Mouse (Mus musculus) MEL (cell line): ENCODE measurements around the gene She. TPM values are rescaled to one million over a fixed set of nuclear protein-coding genes. Genes with fewer than 3 reads are reported as not detected.

Experiments
- DNase-seq: peaks from one replicate; pipeline ENCODE4 v3.0.0; 2011; ENCODE audit warnings: low read depth, low spot score
- H3K27ac ChIP-seq: 2 replicates; pipeline ENCODE4 v1.5.1; 2012; ENCODE audit warnings: low read depth, mild to moderate bottlenecking, control low read depth, low read length, moderate library complexity; ENCODE audit not compliant: control insufficient read depth
- H3K27me3 ChIP-seq, 2 experiments: fragments of 150-350 bp in 1 of 2; sonication (generic) in 1 of 2; 2 replicates each; pipeline ENCODE4 v1.6.1; 2012; ENCODE audit warnings: low read length in 2 of 2, mild to moderate bottlenecking in 2 of 2, improper control_type of control experiment in 1 of 2, moderate library complexity in 1 of 2; ENCODE audit not compliant: insufficient read depth in 2 of 2, control insufficient read depth in 1 of 2
- H3K36me3 ChIP-seq, 2 experiments: 2 replicates each; pipeline ENCODE4 v1.6.1; 2012 to 2014; ENCODE audit warnings: low read length in 2 of 2, improper control_type of control experiment in 1 of 2, inconsistent platforms in 1 of 2, mild to moderate bottlenecking in 1 of 2; ENCODE audit not compliant: insufficient read depth in 2 of 2, control insufficient read depth in 1 of 2
- H3K4me1 ChIP-seq, 2 experiments: fragments of 150-350 bp in 1 of 2; sonication (generic) in 1 of 2; 2 replicates each; pipeline ENCODE4 v1.6.1; 2012; ENCODE audit warnings: low read length in 2 of 2, improper control_type of control experiment in 1 of 2, mild to moderate bottlenecking in 1 of 2; ENCODE audit not compliant: insufficient read depth in 2 of 2, control insufficient read depth in 1 of 2
- H3K4me3 ChIP-seq, 2 experiments: fragments of 150-350 bp in 1 of 2; sonication (generic) in 1 of 2; 2 replicates each; pipeline ENCODE4 v1.5.1; 2012; ENCODE audit warnings: low read depth in 2 of 2, low read length in 2 of 2, mild to moderate bottlenecking in 2 of 2, moderate library complexity in 2 of 2, control low read depth in 1 of 2, improper control_type of control experiment in 1 of 2; ENCODE audit not compliant: control insufficient read depth in 1 of 2, insufficient read depth in 1 of 2
- H3K79me2 ChIP-seq: 2 replicates; pipeline ENCODE4 v1.6.1; 2012; ENCODE audit warnings: mild to moderate bottlenecking, low read length, moderate library complexity; ENCODE audit not compliant: control insufficient read depth, poor library complexity, insufficient read depth
- H3K9ac ChIP-seq: 2 replicates; pipeline ENCODE4 v1.6.1; 2012; ENCODE audit warnings: low read depth, mild to moderate bottlenecking, control low read depth, low read length, moderate library complexity; ENCODE audit not compliant: control insufficient read depth, poor library complexity, severe bottlenecking
- H3K9me3 ChIP-seq: fragments of 150-350 bp; sonication (generic); replicated peaks from 2 replicates; pipeline ENCODE4 v1.6.1; 2012; ENCODE audit warnings: mild to moderate bottlenecking, low read length, improper control_type of control experiment, moderate library complexity; ENCODE audit not compliant: insufficient read depth
- BHLHE40 ChIP-seq: IDR thresholded peaks from 2 replicates; pipeline ENCODE4 v1.6.1; 2012; ENCODE audit warnings: low read depth, mild to moderate bottlenecking, inconsistent platforms, low read length, improper control_type of control experiment, borderline replicate concordance
- CHD1 ChIP-seq: IDR thresholded peaks from 2 replicates; pipeline ENCODE4 v1.6.1; 2012; ENCODE audit warnings: low read depth, mild to moderate bottlenecking, inconsistent platforms, low read length, improper control_type of control experiment
- CTCF ChIP-seq, 3 experiments: IDR thresholded peaks in 2 of 3; conservative IDR thresholded peaks in 1 of 3; 2 replicates each; pipeline ENCODE4 v1.5.1; 2011 to 2012; ENCODE audit warnings: low read length in 3 of 3, low read depth in 2 of 3, mild to moderate bottlenecking in 2 of 3, improper control_type of control experiment in 1 of 3, inconsistent platforms in 1 of 3, mixed read lengths in 1 of 3, moderate library complexity in 1 of 3; ENCODE audit not compliant: control insufficient read depth in 1 of 3, insufficient read depth in 1 of 3, poor library complexity in 1 of 3, severe bottlenecking in 1 of 3
- E2F4 ChIP-seq: IDR thresholded peaks from 2 replicates; pipeline ENCODE4 v1.6.1; 2011; ENCODE audit warnings: low read depth, low read length, improper control_type of control experiment, borderline replicate concordance
- ELF1 ChIP-seq: IDR thresholded peaks from 2 replicates; pipeline ENCODE4 v1.6.1; 2014; ENCODE audit warnings: low read depth, mild to moderate bottlenecking, inconsistent platforms, low read length, improper control_type of control experiment, moderate library complexity
- EP300 ChIP-seq, 2 experiments: IDR thresholded peaks; 2 replicates each; pipeline ENCODE4 v1.6.1; 2011; ENCODE audit warnings: improper control_type of control experiment in 2 of 2, low read length in 2 of 2, low read depth in 1 of 2, mild to moderate bottlenecking in 1 of 2
- ETS1 ChIP-seq: IDR thresholded peaks from 2 replicates; pipeline ENCODE4 v1.6.1; 2012; ENCODE audit warnings: low read depth, mild to moderate bottlenecking, inconsistent platforms, low read length, improper control_type of control experiment, moderate library complexity
- HCFC1 ChIP-seq: IDR thresholded peaks from 2 replicates; pipeline ENCODE4 v1.6.1; 2012; ENCODE audit warnings: low read depth, mild to moderate bottlenecking, inconsistent platforms, low read length, improper control_type of control experiment, moderate library complexity
- JUND ChIP-seq: IDR thresholded peaks from 2 replicates; pipeline ENCODE4 v1.6.1; 2011; ENCODE audit warnings: low read depth, mild to moderate bottlenecking, improper control_type of control experiment, low read length
- KAT2A ChIP-seq: conservative IDR thresholded peaks from 2 replicates; pipeline ENCODE4 v1.6.1; 2012; ENCODE audit warnings: low read depth, low read length, improper control_type of control experiment, inconsistent platforms
- MAFK ChIP-seq: IDR thresholded peaks from 2 replicates; pipeline ENCODE4 v1.6.1; 2011; ENCODE audit warnings: low read depth, mild to moderate bottlenecking, low read length, improper control_type of control experiment, borderline replicate concordance
- MAX ChIP-seq: IDR thresholded peaks from 2 replicates; pipeline ENCODE4 v1.6.1; 2011; ENCODE audit warnings: low read length, improper control_type of control experiment
- MXI1 ChIP-seq: IDR thresholded peaks from 2 replicates; pipeline ENCODE4 v1.6.1; 2011; ENCODE audit warnings: mild to moderate bottlenecking, low read depth, low read length, improper control_type of control experiment
- MYB ChIP-seq: IDR thresholded peaks from 2 replicates; pipeline ENCODE4 v1.6.1; 2011; ENCODE audit warnings: mild to moderate bottlenecking, low read depth, low read length, improper control_type of control experiment
- MYC ChIP-seq: IDR thresholded peaks from 2 replicates; pipeline ENCODE4 v1.6.1; 2011; ENCODE audit warnings: low read depth, mild to moderate bottlenecking, low read length, improper control_type of control experiment, moderate library complexity
- NELFE ChIP-seq: IDR thresholded peaks from 2 replicates; pipeline ENCODE4 v1.6.1; 2011; ENCODE audit warnings: low read depth, low read length, improper control_type of control experiment
- POLR2A ChIP-seq, 2 experiments: IDR thresholded peaks; 2 replicates each; pipeline ENCODE4 v1.6.1; 2011 to 2012; ENCODE audit warnings: low read length in 2 of 2, mild to moderate bottlenecking in 2 of 2, control low read depth in 1 of 2, improper control_type of control experiment in 1 of 2, low read depth in 1 of 2, moderate library complexity in 1 of 2; ENCODE audit not compliant: control insufficient read depth in 1 of 2, insufficient read depth in 1 of 2, poor library complexity in 1 of 2
- POLR2AphosphoS2 ChIP-seq: IDR thresholded peaks from 2 replicates; pipeline ENCODE4 v1.6.1; 2011; ENCODE audit warnings: low read length, improper control_type of control experiment
- POLR2AphosphoS5 ChIP-seq: IDR thresholded peaks from 2 replicates; pipeline ENCODE4 v1.6.1; 2012; ENCODE audit warnings: low read depth, borderline replicate concordance, mild to moderate bottlenecking, inconsistent platforms, low read length, moderate library complexity, mixed read lengths
- RAD21 ChIP-seq: IDR thresholded peaks from 2 replicates; pipeline ENCODE4 v1.6.1; 2011; ENCODE audit warnings: mild to moderate bottlenecking, low read depth, low read length, improper control_type of control experiment
- SIN3A ChIP-seq: IDR thresholded peaks from 2 replicates; pipeline ENCODE4 v1.6.1; 2012; ENCODE audit warnings: low read length, improper control_type of control experiment, inconsistent platforms
- SMC3 ChIP-seq: IDR thresholded peaks from 2 replicates; pipeline ENCODE4 v1.6.1; 2011; ENCODE audit warnings: low read depth, low read length, improper control_type of control experiment
- TAL1 ChIP-seq: IDR thresholded peaks from 2 replicates; pipeline ENCODE4 v1.6.1; 2012; ENCODE audit warnings: mild to moderate bottlenecking, inconsistent platforms, low read length, moderate library complexity, mixed read lengths
- TBP ChIP-seq: IDR thresholded peaks from 2 replicates; pipeline ENCODE4 v1.8.0; 2011; ENCODE audit warnings: low read depth, low read length, improper control_type of control experiment
- TCF12 ChIP-seq: IDR thresholded peaks from 2 replicates; pipeline ENCODE4 v1.6.1; 2014; ENCODE audit warnings: low read depth, mild to moderate bottlenecking, inconsistent platforms, low read length, improper control_type of control experiment, moderate library complexity
- USF1 ChIP-seq: IDR thresholded peaks from 2 replicates; pipeline ENCODE4 v1.6.1; 2014; ENCODE audit warnings: low read depth, mild to moderate bottlenecking, inconsistent platforms, low read length, improper control_type of control experiment, moderate library complexity
- USF2 ChIP-seq, 2 experiments: IDR thresholded peaks; 2 replicates each; pipeline ENCODE4 v1.6.1; 2011 to 2012; ENCODE audit warnings: improper control_type of control experiment in 2 of 2, low read length in 2 of 2, borderline replicate concordance in 1 of 2, inconsistent platforms in 1 of 2, low read depth in 1 of 2, mild to moderate bottlenecking in 1 of 2; ENCODE audit not compliant: insufficient read depth in 1 of 2
- ZC3H11A ChIP-seq: IDR thresholded peaks from 2 replicates; pipeline ENCODE4 v1.6.1; 2012; ENCODE audit warnings: low read depth, mild to moderate bottlenecking, inconsistent platforms, low read length, improper control_type of control experiment
- ZMIZ1 ChIP-seq: IDR thresholded peaks from 2 replicates; pipeline ENCODE4 v1.6.1; 2012; ENCODE audit warnings: low read depth, mild to moderate bottlenecking, inconsistent platforms, low read length, improper control_type of control experiment, moderate library complexity
- ZNF384 ChIP-seq: IDR thresholded peaks from 2 replicates; pipeline ENCODE4 v1.6.1; 2012; ENCODE audit warnings: low read depth, mild to moderate bottlenecking, inconsistent platforms, low read length, improper control_type of control experiment
- polyA plus RNA-seq, 2 experiments: library from polyadenylated mRNA; stranded (reverse) in 1 of 2; unstranded in 1 of 2; fragments of >175 nt in 1 of 2; fragments of >200 nt in 1 of 2; gene quantifications; 2 replicates each; pipeline versions ENCODE4 v1.2.1 to v1.2.4; 2012; ENCODE audit warnings: low replicate concordance in 2 of 2, low read depth in 1 of 2; ENCODE audit not compliant: insufficient read length in 2 of 2, insufficient read depth in 1 of 2, missing spikeins in 1 of 2
- total RNA-seq: library from RNA; depleted of rRNA; stranded (reverse); fragments of 300-350 nt; gene quantifications from 2 replicates; pipeline ENCODE4 v1.2.3, GENCODE M21; 2012

She gene
- total and polyA plus RNA-seq, 3 experiments: 3.3 to 3.5 TPM; not detected in 1

DNA sequence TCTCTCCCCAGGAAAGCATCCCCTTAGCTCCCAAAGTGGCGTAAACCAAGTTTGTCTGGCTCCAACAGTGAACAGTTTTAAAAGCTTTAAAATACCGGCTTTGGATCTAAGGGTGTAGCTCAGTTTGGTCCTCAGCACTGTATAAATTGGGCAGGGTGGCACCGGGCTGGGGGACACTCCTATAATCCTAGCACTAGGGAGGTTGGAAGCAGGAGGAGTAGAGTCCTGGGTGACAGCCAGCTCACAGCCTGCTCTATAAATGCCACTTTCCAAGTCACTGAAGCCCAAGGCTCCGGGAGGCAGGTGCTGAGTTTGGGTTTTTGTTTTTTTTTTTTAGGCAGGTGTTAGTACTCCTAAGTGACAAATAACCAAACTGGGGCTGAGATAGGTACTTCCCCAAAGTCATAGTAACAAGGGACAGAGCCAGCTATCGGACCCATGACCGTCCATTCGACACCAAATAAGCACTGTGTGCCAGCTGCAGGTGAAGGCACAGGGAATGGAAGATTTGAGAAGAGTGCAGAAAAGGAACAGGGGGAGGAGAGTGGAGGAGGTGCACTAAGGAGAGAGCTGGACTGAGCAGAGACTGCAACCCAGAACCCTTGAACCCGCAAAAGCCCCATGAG is 51.5 kb downstream of the She start:
- Histone ChIP-seq H3K9ac (0 out of 2 replicates have a peak overlapping the region, but pooled peaks have one; percentile 3), H3K27ac (peak overlapping the region; percentile 73)
- TF ChIP-seq USF1: no peak
- TF ChIP-seq ZNF384: 0 out of 2 replicates have a peak, but pooled peaks have one; percentile 23
- TF ChIP-seq, all 39 proteins: peak for 1
- Histone ChIP-seq H3K36me3 (peaks cover 0 to 27% of the 10 kb centered on the region in 2 experiments; a peak in 2 of 4 replicates), H3K79me2 (no peaks in the 10 kb centered on the region), H3K4me1 (peaks cover 15 to 41% of the 10 kb centered on the region in 2 experiments), H3K27me3 (no peaks in the 10 kb centered on the region), H3K9me3 (no peaks in the 10 kb centered on the region), H3K4me3 (no peak overlapping the region)
- no peak for DNase-seq

DNA sequence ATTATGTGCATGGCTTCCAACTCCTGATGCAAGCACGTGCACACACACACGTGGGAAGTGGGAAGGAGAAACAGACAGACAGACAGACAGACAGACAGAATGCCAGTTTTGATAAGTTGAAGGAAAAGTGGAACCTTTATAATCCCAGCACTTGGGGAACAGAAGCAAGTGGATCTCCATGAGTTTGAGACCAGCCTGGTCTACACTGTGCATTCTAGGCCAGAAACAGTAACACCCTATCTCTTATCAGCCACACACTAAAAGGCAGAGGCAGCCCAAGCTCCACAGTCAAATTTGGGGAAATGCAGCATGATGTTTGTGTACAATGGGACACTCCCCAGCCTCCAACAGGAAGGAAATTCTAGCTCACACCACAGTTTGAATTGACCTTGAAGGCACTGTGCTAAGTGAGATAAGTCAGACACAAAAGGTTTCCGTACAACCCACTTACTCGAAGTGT is 52.4 kb downstream of the She start:
- Histone ChIP-seq H3K27me3 (no peaks in the 10 kb centered on the region), H3K27ac (peak overlapping the region; percentile 73), H3K9ac (peak overlapping the region; percentile 31; the same call in 1 of the 2 replicates), H3K9me3 (no peaks in the 10 kb centered on the region), H3K79me2 (no peaks in the 10 kb centered on the region), H3K36me3 (peaks cover 0 to 34% of the 10 kb centered on the region in 2 experiments; a peak in 2 of 4 replicates), H3K4me3 (peak overlapping the region in 1 of 2 experiments; percentile 5; a peak in 1 of 4 replicates), H3K4me1 (peaks cover 17 to 50% of the 10 kb centered on the region in 2 experiments)
- peak; percentile 92 for DNase-seq
- TF ChIP-seq MXI1 (peak; percentile 88), USF1 (peak; percentile 52), KAT2A (peak; percentile 27; the same call in 1 of the 2 replicates), JUND (0 out of 2 replicates have a peak, but pooled peaks have one; percentile 29), POLR2A (IDR thresholded peaks at IDR 0.05; ENCODE audit: control insufficient read depth in 1 of 2, insufficient read depth in 1 of 2, low read depth in 1 of 2, low read length in 2 of 2, poor library complexity in 1 of 2) (peak in 1 of 2 experiments; percentile 42; a peak in 1 of 4 replicates), MAX (peak; percentile 93), POLR2AphosphoS5 (no peak), HCFC1 (peak; percentile 64), ELF1 (no peak), TAL1 (peak; percentile 48), SIN3A (peak; percentile 89), NELFE (peak; percentile 49; the same call in 1 of the 2 replicates), RAD21 (no peak), MAFK (0 out of 2 replicates have a peak, but pooled peaks have one; percentile 26), CTCF (IDR thresholded peaks at IDR 0.05 in 2 of 3, conservative IDR thresholded peaks at IDR 0.05 in 1 of 3; ENCODE audit: control insufficient read depth in 1 of 3, insufficient read depth in 1 of 3, low read depth in 2 of 3, low read length in 3 of 3, poor library complexity in 1 of 3, severe bottlenecking in 1 of 3) (no peak), CHD1 (no peak), ETS1 (peak; percentile 74), ZNF384 (no peak), SMC3 (peak; percentile 3; the same call in 1 of the 2 replicates), TCF12 (peak; percentile 57; the same call in 1 of the 2 replicates), TBP (peak; percentile 66), MYC (peak; percentile 97), POLR2AphosphoS2 (no peak), ZMIZ1 (0 out of 2 replicates have a peak, but pooled peaks have one; percentile 38), EP300 (IDR thresholded peaks at IDR 0.05; ENCODE audit: low read depth in 1 of 2, low read length in 2 of 2) (peak; percentile 70 to 75), MYB (no peak), E2F4 (no peak), USF2 (IDR thresholded peaks at IDR 0.05; ENCODE audit: borderline replicate concordance in 1 of 2, insufficient read depth in 1 of 2, low read depth in 1 of 2, low read length in 2 of 2) (no peak), BHLHE40 (peak; percentile 79; the same call in 1 of the 2 replicates), ZC3H11A (no peak)
